Mouse (Mus musculus): ENCODE measurements around the gene Armh2.

GRCm38 (mm10) chr13:24716441-24716840 is 24.6 kb upstream of the Armh2 start:
- TF ChIP-seq CTCF (IDR thresholded peaks at IDR 0.05; ENCODE audit: control insufficient read depth, insufficient read depth, low read length) = no peak
- no peak for TF ChIP-seq POLR2A (IDR thresholded peaks at IDR 0.05; ENCODE audit: borderline replicate concordance, control insufficient read depth, low read depth, low read length)

Measured in bone marrow, adult 2 months (tissue).